Mouse (Mus musculus) monocyte, adult 5-6 weeks (primary cell): ENCODE measurements around the gene Foxp1. TPM values are rescaled to one million over a fixed set of nuclear protein-coding genes. Genes with fewer than 3 reads are reported as not detected.
A peak's percentile ranks its signal among the peaks of the same experiment; 100 is the strongest.

Experiments used
- ATAC-seq: fragments of 153-309, 156-312 bp; replicated peaks from 2 replicates; pipeline ENCODE4 v1.8.0; 2017; ENCODE audit warnings: mild to moderate bottlenecking; ENCODE audit not compliant: low TSS enrichment, insufficient number of reproducible peaks, severe bottlenecking, poor library complexity, low FRiP score
- total RNA-seq: library from RNA; stranded (forward); fragments of 200-1000, 200-491, 200-594 nt; gene quantifications from 3 replicates; pipeline ENCODE4 v1.2.3, GENCODE M21; 2017

Foxp1 gene
- total RNA-seq, 1 experiment from 2014 or later = 75.1 TPM

DNA sequence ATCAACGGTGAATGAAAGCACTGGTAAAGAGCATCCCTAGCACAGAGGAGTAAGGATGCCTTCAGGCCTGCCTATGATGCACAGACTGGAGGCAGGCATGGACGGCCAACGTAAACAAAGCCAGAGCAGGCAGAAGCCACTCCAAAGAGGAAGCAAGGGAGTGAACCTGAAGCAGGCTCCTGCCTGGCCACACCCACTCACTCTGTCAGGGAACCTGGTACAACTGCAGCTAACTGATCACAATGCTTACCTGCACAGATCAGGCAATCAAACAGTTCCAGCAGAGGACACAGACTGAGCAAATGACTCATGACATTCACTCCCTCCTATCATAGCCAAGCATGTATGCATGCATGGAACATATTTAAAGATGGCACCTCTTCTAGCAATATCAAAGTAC lies 237.5 kb downstream of the Foxp1 start:
- ATAC-seq = no peak

- peak; percentile 29; the same call in 1 of the 2 replicates for ATAC-seq
Measured at GRCm38 (mm10) chr6:99284019-99284418, 238.5 kb downstream of the Foxp1 start.

DNA sequence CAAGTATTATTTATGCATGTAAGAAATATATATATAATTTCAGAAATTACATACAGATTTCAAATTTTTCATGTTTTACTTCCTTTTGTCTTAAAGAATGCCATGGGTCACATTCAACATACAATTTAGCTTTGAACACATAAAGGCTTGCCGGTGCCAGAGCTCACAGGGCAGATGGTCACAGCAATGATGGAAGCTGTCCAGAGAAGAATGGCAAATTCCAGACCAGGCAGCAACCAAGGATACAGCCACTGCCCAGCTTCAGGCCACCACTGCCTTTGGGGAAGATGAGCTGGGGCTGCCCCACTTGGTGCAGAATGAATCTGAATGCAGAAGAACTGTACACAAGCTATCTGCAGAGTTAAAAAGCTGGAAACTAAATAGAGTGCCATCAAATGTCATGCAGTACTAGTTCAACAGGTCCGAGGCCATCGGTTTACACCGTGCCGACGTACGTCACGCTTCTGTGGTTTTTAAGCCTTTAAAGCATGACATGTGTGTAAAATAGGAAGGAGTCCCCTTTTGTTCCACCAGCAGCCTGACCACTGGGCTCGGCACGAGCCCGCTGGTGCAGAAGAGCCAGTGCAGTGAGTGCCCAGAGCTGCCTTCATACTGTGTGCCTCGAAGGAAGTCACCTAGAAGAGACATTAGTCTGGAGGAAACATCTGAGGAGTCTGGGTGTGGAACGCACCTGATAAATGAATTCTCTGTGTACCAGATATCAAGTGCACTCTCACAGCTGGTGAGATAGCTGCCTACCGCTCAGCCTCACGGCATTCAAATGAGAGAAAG lies 239.5 kb downstream of the Foxp1 start:
- peak; percentile 57; the same call in 1 of the 2 replicates for ATAC-seq

DNA sequence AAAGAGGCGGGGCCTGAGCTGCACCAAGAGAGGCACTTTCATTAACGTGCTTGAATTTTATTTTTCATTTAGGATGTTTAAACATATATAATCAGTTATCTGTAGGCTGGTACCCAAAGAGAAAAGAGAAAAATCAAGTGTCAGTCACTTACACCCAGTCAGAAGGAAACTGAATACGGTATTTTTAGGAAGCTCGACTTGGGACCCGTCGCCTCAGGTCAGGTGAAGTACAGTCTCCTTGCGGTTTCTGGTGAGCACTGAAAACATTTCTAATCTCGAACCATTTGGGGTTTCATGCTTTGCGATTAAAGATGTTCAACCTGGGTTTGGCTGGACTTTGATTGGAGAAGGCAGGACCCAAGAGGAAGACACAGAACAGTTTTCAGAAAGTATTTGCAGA lies 241.1 kb downstream of the Foxp1 start:
- no peak for ATAC-seq

- no peak for ATAC-seq
Measured at GRCm38 (mm10) chr6:99280619-99281018, 241.9 kb downstream of the Foxp1 start.

GRCm38 (mm10) chr6:99277251-99277650 lies 245.3 kb downstream of the Foxp1 start:
- ATAC-seq = no peak

DNA sequence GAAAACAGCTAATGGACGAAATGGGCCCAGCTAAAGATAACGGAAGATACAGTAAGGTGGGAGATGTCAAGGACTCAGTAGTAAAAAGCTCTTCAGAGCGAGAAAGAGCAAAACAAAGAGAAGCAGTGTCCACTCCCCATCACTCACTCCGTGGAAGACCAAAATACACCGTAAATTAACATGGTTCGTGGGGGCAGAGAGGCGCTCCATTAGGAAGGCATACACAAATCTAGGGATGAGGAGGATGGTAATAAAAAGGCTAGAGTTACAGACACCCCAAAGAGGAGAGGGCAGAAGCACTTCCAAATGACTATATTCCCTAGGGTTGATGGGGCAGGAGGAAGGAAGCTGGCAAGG lies 246.2 kb downstream of the Foxp1 start:
- ATAC-seq = no peak

DNA sequence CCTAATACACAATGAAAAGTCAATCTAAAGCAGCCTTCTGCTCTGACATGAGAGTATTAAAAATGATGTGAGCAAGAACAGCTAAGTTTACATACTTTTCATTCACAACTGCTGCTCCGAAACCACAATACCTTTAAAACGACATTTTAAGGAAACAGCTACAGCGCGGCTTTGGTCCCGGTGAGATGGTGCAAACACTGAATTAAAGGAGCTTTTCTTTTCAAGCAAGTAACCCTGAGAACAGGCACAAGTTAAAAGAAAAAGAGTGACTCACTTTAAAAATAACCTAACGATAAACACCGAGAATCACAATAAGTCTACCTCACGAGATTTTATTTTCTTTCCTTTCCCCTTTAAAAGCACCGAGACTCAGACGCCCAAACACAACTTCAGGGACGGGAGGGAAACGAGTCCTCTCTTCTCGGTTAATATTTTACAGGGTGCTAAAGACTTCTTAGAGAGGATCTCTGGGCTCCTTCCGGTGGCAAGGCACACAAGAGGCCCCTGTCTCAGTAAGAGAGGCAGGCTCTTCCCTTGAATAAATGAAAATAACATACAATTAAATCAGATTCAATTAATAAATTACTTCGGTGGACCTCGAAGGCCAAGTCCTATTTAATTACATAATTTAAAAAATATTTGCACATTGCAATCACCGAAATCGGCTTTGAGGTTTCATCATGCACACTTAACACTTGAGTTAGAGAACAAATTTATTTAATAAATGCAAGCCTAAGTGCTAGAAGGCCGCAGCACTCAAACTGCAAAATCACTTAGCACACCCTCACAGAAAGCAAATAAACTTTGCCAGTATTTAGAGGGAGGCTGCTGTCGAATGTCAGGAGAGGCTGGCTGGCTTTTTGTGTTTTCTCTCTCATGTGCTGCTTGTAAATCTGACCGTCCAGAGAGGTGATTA lies 246.9 kb downstream of the Foxp1 start:
- no peak for ATAC-seq

GRCm38 (mm10) chr6:99274667-99275066 lies 247.9 kb downstream of the Foxp1 start:
- ATAC-seq = peak; percentile 29; the same call in 1 of the 2 replicates

GRCm38 (mm10) chr6:99274222-99274621 lies 248.3 kb downstream of the Foxp1 start:
- no peak for ATAC-seq

- no peak for ATAC-seq
Measured at GRCm38 (mm10) chr6:99273177-99273576, 249.3 kb downstream of the Foxp1 start.

DNA sequence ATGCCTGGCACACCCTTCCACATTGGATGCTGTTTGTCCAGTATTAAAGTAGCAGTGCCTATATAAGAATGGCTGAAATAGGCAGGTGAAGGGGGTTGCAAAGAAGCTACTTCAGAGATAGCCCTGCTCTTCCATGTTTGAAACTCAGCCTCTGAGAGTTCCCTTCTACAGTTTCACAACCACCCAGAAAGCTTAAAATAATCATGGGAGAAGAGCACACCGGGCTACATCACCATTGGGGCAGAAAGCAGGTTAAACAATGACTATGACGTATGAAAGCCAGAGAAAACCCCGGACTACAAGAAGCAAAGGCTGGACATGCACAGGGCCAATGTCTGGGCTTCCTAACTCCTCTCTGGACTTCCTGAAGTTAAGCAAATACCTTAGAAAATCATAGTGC lies 250.3 kb downstream of the Foxp1 start:
- ATAC-seq = no peak

- ATAC-seq = no peak
Measured at GRCm38 (mm10) chr6:99271741-99272140, 250.8 kb downstream of the Foxp1 start.

- no peak for ATAC-seq
Measured at GRCm38 (mm10) chr6:99269921-99270320, 252.6 kb downstream of the Foxp1 start.

DNA sequence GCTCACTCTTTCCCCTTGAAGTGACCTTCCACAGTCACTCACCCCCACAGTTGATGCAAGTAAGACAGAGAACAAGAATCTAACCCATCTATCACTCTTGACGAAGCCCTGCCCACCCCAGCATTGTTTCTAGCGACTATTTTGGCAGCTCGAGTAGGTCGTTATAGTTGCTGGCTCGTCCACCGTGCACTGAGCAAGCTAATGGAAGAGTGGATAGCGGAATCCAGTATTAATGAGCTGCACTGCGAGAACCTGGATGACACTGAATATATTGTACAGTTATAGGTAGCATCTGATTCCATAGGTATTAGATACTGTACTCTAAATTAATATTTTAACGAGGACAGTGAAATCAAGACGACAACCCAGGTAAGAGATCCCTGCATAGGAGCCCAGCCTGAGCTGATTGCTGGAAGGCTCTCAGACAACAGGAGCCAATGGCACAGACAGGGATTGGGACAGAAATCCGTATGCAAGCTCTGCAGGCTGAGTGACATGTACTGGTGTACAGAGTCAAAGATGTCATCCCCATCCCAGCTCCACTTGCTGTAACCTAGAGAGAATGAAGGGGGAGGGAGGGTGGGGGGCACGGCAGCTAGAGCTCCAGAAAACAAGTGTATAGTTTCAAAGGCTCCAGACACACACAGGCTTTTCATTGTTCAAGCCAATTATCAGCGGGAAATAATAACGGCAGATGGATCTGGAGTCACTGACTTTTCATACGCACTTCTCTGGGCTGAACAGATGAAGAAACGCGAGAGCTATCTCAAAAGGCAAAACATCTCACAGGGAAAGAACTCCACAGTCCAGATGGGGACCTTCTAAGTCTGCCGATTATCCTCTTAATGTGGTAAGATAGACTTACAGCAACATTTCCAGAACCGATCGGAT lies 254.1 kb downstream of the Foxp1 start:
- no peak for ATAC-seq

DNA sequence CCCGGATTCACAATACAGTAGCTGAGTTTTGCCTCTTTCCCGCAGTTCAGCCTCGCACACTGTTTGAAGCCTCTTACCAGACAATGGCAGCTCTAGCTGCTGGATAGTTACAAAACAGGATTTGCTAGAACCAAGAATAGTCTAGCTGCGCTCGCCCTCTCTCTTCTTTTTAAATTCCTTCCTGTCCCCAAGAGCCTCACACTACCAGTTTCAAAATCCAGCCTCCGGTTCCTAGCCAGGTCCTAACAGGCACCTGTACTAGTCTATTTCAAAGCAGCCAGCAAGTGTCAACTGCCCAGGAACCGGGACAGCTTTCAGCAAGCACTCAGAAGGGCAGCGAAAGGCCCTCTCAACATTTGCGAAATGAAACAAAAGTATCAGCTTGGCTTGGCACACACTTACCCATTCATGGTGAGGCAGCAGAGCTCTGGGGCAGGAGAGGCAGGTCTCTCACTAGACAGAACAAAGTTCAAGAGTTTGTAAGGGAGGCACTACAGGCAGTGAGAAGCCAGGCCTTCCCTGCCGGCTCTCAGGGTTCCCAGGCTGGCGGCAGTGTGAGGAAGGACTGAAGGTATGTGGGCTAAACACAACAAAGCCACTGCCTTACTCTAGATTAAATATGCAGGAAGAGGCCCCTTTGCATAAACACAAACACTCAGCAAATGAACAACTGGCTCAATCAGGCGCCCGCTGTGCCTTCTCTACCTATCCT lies 256.4 kb downstream of the Foxp1 start:
- 0 out of 2 replicates have a peak, but pooled peaks have one; percentile 10 for ATAC-seq

- ATAC-seq = no peak
Measured at GRCm38 (mm10) chr6:99265173-99265572, 257.3 kb downstream of the Foxp1 start.
